Mouse (Mus musculus): ENCODE data around the gene Fcgr4. TPM values are rescaled to one million over a fixed set of nuclear protein-coding genes. Genes with fewer than 3 reads are reported as not detected.

Gene Fcgr4
- total RNA-seq, 4 experiments from 2014 or later: 0.22 to 1.4 (median 0.50) TPM; not detected in 1

Small RNAs within 50 kb of the gene (microRNA-seq; reads per million reads assigned to microRNA genes)
- gene Gm27552 (not detected), gene Mir6546 (not detected)

Other genes starting within 250 kb of the Fcgr4 start
- 10 to 100 TPM; 70.6 to 81.4 (median 76.4) TPM for gene Atf6, start 151.1 kb upstream of the Fcgr4 start, total RNA-seq (2022)
- under 1 TPM in 3 of 4 experiments, not detected in 1; 0.44 to 0.68 (median 0.57) TPM for gene Gm26620, start 133.9 kb upstream of the Fcgr4 start, total RNA-seq (2022)
- 1 to 10 TPM; 7.6 to 8.9 (median 8.3) TPM for gene Dusp12, start 133.4 kb upstream of the Fcgr4 start, total RNA-seq (2022)
- not detected for gene Fcrlb, start 106.0 kb upstream of the Fcgr4 start, total RNA-seq (2022)
- 1 to 10 TPM in 1 of 4 experiments, under 1 TPM in 2, not detected in 1; 0.75 to 1.1 (median 0.86) TPM for gene Fcrla, start 91.3 kb upstream of the Fcgr4 start, total RNA-seq (2022)
- 10 to 100 TPM in 1 of 4 experiments, 1 to 10 TPM in 3; 3.9 to 10.6 (median 5.7) TPM for gene Fcgr2b, start 42.4 kb upstream of the Fcgr4 start, total RNA-seq (2022)
- gene Fcgr3, start 46.0 kb downstream of the Fcgr4 start, total RNA-seq (2022): 10 to 100 TPM in 2 of 4 experiments, 1 to 10 TPM in 2; 7.8 to 13.7 (median 9.7) TPM
- gene Cfap126, start 95.0 kb downstream of the Fcgr4 start, total RNA-seq (2022): 1 to 10 TPM in 1 of 4 experiments, under 1 TPM in 3; 0.60 to 2.0 (median 0.88) TPM
- 1,000 to 10,000 TPM; 1,259 to 1,304 (median 1,268) TPM for gene Sdhc, start 131.7 kb downstream of the Fcgr4 start, total RNA-seq (2022)
- under 1 TPM in 2 of 4 experiments, not detected in 2; 0.31 to 0.41 TPM for gene Mpz, start 131.8 kb downstream of the Fcgr4 start, total RNA-seq (2022)
- 100 to 1,000 TPM; 193 to 360 (median 253) TPM for gene Pcp4l1, start 177.3 kb downstream of the Fcgr4 start, total RNA-seq (2022)
- not detected for gene Nr1i3, start 195.1 kb downstream of the Fcgr4 start, total RNA-seq (2022)
- gene Tomm40l, start 203.6 kb downstream of the Fcgr4 start, total RNA-seq (2022): 100 to 1,000 TPM in 1 of 4 experiments, 10 to 100 TPM in 3; 94.3 to 111 (median 97.4) TPM
- gene Apoa2, start 206.1 kb downstream of the Fcgr4 start, total RNA-seq (2022): 1 to 10 TPM; 1.8 to 4.9 (median 1.9) TPM
- 10 to 100 TPM in 2 of 4 experiments, 1 to 10 TPM in 2; 8.2 to 14.4 (median 11.5) TPM for gene Fcer1g, start 215.4 kb downstream of the Fcgr4 start, total RNA-seq (2022)
- gene Adamts4, start 231.5 kb downstream of the Fcgr4 start, total RNA-seq (2022): under 1 TPM; 0.19 to 0.60 (median 0.25) TPM
- 1,000 to 10,000 TPM; 1,619 to 1,708 (median 1,672) TPM for gene Ndufs2, start 232.5 kb downstream of the Fcgr4 start, total RNA-seq (2022)